Mouse (Mus musculus): ENCODE results near the gene Nme7. TPM values are rescaled to one million over a fixed set of nuclear protein-coding genes. Genes with fewer than 3 reads are reported as not detected.

Nme7 gene
- polyA plus RNA-seq, 1 experiment: 10.7 TPM

DNA sequence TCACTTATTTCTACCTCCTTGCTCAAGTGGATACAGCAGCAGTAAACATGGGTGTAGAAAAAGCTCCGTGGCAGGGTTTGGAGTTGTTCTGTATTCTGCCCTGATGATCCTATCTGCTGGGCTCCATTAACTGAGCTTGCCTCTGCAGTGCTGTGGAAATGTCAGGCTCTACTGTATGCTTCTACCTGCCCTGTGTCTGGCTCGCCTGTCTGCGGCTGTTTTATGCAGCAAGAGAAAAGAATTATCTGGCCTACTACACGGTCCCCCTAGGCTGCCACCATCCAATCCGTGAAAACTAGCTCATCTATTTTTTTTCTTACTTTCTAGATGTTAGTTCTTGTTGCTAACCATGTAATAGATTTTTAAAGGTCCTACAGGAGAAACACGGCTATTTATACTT, 81.1 kb downstream of the Nme7 start:
- H3K27me3 ChIP-seq (ENCODE audit: control insufficient read depth, insufficient read depth, insufficient read length): no peaks in the 10 kb centered on the region
- H3K4me3 ChIP-seq: no peak overlapping the region
- no peak overlapping the region for H3ac ChIP-seq (ENCODE audit: control insufficient read depth, insufficient read length)
- H3K36me3 ChIP-seq (ENCODE audit: control insufficient read depth, insufficient read depth): no peaks in the 10 kb centered on the region
- no peak overlapping the region for H3K4me2 ChIP-seq (ENCODE audit: low read depth)
- TF ChIP-seq SRF (IDR thresholded peaks at IDR 0.05; ENCODE audit: control insufficient read depth, insufficient read length, low read depth) (no peak), POLR2A (IDR thresholded peaks at IDR 0.05; ENCODE audit: insufficient read length, low read depth) (no peak), POLR2AphosphoS2 (IDR thresholded peaks at IDR 0.05; ENCODE audit: insufficient read length, low read depth) (no peak), E2F4 (IDR thresholded peaks at IDR 0.05; ENCODE audit: insufficient read depth) (no peak), TCF12 (IDR thresholded peaks at IDR 0.05; ENCODE audit: insufficient read depth, poor library complexity, severe bottlenecking) (no peak), TCF3 (IDR thresholded peaks at IDR 0.05; ENCODE audit: insufficient read length, low read depth) (no peak), REST (IDR thresholded peaks at IDR 0.05; ENCODE audit: insufficient read depth, insufficient read length) (no peak), MYOD1 (IDR thresholded peaks at IDR 0.05; ENCODE audit: control insufficient read depth in 1 of 3, insufficient read length in 2 of 3, low read depth in 2 of 3) (no peak), CEBPB (IDR thresholded peaks at IDR 0.05; ENCODE audit: insufficient read depth, poor library complexity, severe bottlenecking) (no peak), MAX (IDR thresholded peaks at IDR 0.05; ENCODE audit: low read depth) (no peak), MYOG (IDR thresholded peaks at IDR 0.05; ENCODE audit: control insufficient read depth in 1 of 3, insufficient read depth in 1 of 3, insufficient read length in 2 of 3, low read depth in 2 of 3) (no peak)
- no peaks in the 10 kb centered on the region for H3K79me2 ChIP-seq (ENCODE audit: control insufficient read depth, insufficient read depth)

DNA sequence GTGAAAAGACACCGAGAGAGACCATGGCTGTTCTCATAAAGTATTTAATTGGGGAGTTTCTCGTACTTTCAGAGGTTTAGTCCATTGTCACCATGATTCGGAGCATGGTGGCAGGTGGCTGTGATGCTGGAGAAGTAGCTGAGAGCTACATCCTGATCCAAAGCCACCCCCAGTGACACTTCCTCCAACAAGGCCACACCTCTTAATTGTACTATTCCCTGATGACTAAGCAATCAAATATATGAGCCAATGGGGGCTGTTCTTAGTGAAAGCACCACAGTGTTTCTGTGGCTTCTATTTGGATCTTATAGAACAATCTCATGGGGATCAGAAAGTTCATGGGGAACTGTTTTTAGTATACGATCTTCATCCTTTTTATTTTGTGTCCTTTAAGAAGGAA, 85.8 kb downstream of the Nme7 start:
- H3K4me3 ChIP-seq: no peak overlapping the region
- no peaks in the 10 kb centered on the region for H3K79me2 ChIP-seq (ENCODE audit: control insufficient read depth, insufficient read depth)
- no peak overlapping the region for H3ac ChIP-seq (ENCODE audit: control insufficient read depth, insufficient read length)
- no peaks in the 10 kb centered on the region for H3K36me3 ChIP-seq (ENCODE audit: control insufficient read depth, insufficient read depth)
- TF ChIP-seq MYOG (IDR thresholded peaks at IDR 0.05; ENCODE audit: control insufficient read depth in 1 of 3, insufficient read depth in 1 of 3, insufficient read length in 2 of 3, low read depth in 2 of 3) (no peak), TCF3 (IDR thresholded peaks at IDR 0.05; ENCODE audit: insufficient read length, low read depth) (no peak), POLR2AphosphoS2 (IDR thresholded peaks at IDR 0.05; ENCODE audit: insufficient read length, low read depth) (no peak), E2F4 (IDR thresholded peaks at IDR 0.05; ENCODE audit: insufficient read depth) (no peak), USF1 (IDR thresholded peaks at IDR 0.05; ENCODE audit: low read depth) (no peak), CEBPB (IDR thresholded peaks at IDR 0.05; ENCODE audit: insufficient read depth, poor library complexity, severe bottlenecking) (no peak), REST (IDR thresholded peaks at IDR 0.05; ENCODE audit: insufficient read depth, insufficient read length) (no peak), MAX (IDR thresholded peaks at IDR 0.05; ENCODE audit: low read depth) (no peak), POLR2A (IDR thresholded peaks at IDR 0.05; ENCODE audit: insufficient read length, low read depth) (no peak), MYOD1 (IDR thresholded peaks at IDR 0.05; ENCODE audit: control insufficient read depth in 1 of 3, insufficient read length in 2 of 3, low read depth in 2 of 3) (no peak), TCF12 (IDR thresholded peaks at IDR 0.05; ENCODE audit: insufficient read depth, poor library complexity, severe bottlenecking) (no peak), SRF (IDR thresholded peaks at IDR 0.05; ENCODE audit: control insufficient read depth, insufficient read length, low read depth) (no peak)
- no peak overlapping the region for H3K4me2 ChIP-seq (ENCODE audit: low read depth)
- H3K27me3 ChIP-seq (ENCODE audit: control insufficient read depth, insufficient read depth, insufficient read length): no peaks in the 10 kb centered on the region

DNA sequence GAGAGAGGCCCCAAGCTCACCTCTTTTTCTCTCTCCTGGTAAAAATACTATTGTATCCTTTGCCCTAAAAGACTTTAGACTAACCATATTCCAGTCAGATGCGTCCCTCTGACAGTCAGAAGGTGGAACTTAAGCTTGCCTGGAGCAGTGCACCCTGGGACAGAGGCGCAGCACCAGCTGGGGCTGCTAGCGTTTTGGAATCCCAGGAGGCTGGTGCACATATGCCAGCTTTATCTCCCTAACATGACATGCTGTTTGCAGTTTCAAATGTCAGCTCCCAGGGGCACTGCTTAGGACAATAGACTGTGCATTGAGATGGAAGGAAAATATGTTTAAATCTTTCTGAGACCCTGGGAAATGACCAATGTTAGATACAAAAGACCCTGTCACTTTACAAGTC, 88.3 kb downstream of the Nme7 start:
- H3ac ChIP-seq (ENCODE audit: control insufficient read depth, insufficient read length): no peak overlapping the region
- peak in 1 of 3 experiments; percentile 31 for TF ChIP-seq MYOG (IDR thresholded peaks at IDR 0.05; ENCODE audit: control insufficient read depth in 1 of 3, insufficient read depth in 1 of 3, insufficient read length in 2 of 3, low read depth in 2 of 3)
- no peak for TF ChIP-seq REST (IDR thresholded peaks at IDR 0.05; ENCODE audit: insufficient read depth, insufficient read length)
- H3K4me3 ChIP-seq: no peak overlapping the region
- H3K36me3 ChIP-seq (ENCODE audit: control insufficient read depth, insufficient read depth): no peaks in the 10 kb centered on the region
- H3K79me2 ChIP-seq (ENCODE audit: control insufficient read depth, insufficient read depth): no peaks in the 10 kb centered on the region
- H3K4me2 ChIP-seq (ENCODE audit: low read depth): no peak overlapping the region
- H3K27me3 ChIP-seq (ENCODE audit: control insufficient read depth, insufficient read depth, insufficient read length): no peaks in the 10 kb centered on the region

DNA sequence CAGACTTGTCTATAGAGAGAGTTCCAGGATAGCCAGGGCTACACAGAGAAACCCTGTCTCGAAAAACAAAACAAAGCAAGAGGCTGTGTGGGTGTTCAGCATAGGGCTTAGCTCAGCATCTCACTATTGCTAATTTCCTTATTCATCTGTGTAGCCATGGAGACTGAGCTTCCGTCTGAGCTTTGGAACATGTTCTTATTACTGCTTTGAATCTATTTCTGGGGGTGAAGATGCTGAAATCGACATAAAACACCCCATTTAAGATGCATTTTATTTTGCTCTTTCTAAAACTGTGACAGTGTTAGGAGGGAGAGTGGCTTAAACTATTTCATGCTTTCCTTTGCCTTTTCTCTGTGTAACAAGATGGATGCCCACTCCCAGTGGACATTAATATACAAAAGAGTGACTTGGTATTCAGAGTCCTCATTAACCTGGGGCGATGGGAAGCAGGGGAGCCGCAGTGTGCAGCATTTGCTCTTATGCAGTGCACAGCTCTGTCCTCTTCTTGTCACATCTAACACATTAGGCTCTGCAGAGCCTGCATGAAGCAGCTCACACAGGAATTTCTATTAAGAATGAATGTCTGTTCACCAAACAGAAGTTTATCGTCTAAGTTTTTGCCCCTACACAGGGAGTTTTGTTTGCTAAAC, 91.3 kb downstream of the Nme7 start:
- Histone ChIP-seq H3K27me3 (ENCODE audit: control insufficient read depth, insufficient read depth, insufficient read length) (no peaks in the 10 kb centered on the region), H3K4me2 (ENCODE audit: low read depth) (no peak overlapping the region), H3K4me3 (no peak overlapping the region), H3K79me2 (ENCODE audit: control insufficient read depth, insufficient read depth) (no peaks in the 10 kb centered on the region), H3K36me3 (ENCODE audit: control insufficient read depth, insufficient read depth) (no peaks in the 10 kb centered on the region), H3ac (ENCODE audit: control insufficient read depth, insufficient read length) (no peak overlapping the region)
- no peak for TF ChIP-seq MYOG (IDR thresholded peaks at IDR 0.05; ENCODE audit: control insufficient read depth in 1 of 3, insufficient read depth in 1 of 3, insufficient read length in 2 of 3, low read depth in 2 of 3)
- TF ChIP-seq REST (IDR thresholded peaks at IDR 0.05; ENCODE audit: insufficient read depth, insufficient read length): no peak
- no peak for TF ChIP-seq TCF3 (IDR thresholded peaks at IDR 0.05; ENCODE audit: insufficient read length, low read depth)
- TF ChIP-seq USF1 (IDR thresholded peaks at IDR 0.05; ENCODE audit: low read depth): no peak
- TF ChIP-seq MAX (IDR thresholded peaks at IDR 0.05; ENCODE audit: low read depth): no peak
- no peak for TF ChIP-seq E2F4 (IDR thresholded peaks at IDR 0.05; ENCODE audit: insufficient read depth)
- TF ChIP-seq POLR2AphosphoS2 (IDR thresholded peaks at IDR 0.05; ENCODE audit: insufficient read length, low read depth): no peak
- TF ChIP-seq TCF12 (IDR thresholded peaks at IDR 0.05; ENCODE audit: insufficient read depth, poor library complexity, severe bottlenecking): no peak
- TF ChIP-seq SRF (IDR thresholded peaks at IDR 0.05; ENCODE audit: control insufficient read depth, insufficient read length, low read depth): no peak
- TF ChIP-seq CEBPB (IDR thresholded peaks at IDR 0.05; ENCODE audit: insufficient read depth, poor library complexity, severe bottlenecking): no peak
- TF ChIP-seq POLR2A (IDR thresholded peaks at IDR 0.05; ENCODE audit: insufficient read length, low read depth): no peak
- no peak for TF ChIP-seq MYOD1 (IDR thresholded peaks at IDR 0.05; ENCODE audit: control insufficient read depth in 1 of 3, insufficient read length in 2 of 3, low read depth in 2 of 3)

DNA sequence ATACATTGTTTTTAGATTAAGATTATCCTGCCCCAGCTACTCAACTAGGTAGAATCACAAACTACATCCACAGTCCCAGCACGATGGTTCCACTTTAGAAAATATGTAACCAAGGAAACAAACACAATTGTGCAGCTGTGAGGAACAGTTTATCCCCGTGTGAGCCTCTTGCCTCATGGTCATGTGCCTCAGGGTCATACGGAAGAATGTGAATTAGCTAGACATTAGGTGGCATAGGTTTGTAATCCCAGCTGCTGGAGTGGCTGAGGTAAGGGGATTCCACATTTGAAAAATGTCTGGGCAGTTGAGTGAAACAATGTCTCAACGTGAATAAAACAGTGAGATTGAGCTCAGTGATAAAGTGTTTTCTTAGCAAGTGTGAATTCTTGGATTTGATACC, 93.8 kb downstream of the Nme7 start:
- TF ChIP-seq TCF12 (IDR thresholded peaks at IDR 0.05; ENCODE audit: insufficient read depth, poor library complexity, severe bottlenecking) (no peak), TCF3 (IDR thresholded peaks at IDR 0.05; ENCODE audit: insufficient read length, low read depth) (no peak), MYOD1 (IDR thresholded peaks at IDR 0.05; ENCODE audit: control insufficient read depth in 1 of 3, insufficient read length in 2 of 3, low read depth in 2 of 3) (no peak), REST (IDR thresholded peaks at IDR 0.05; ENCODE audit: insufficient read depth, insufficient read length) (no peak), E2F4 (IDR thresholded peaks at IDR 0.05; ENCODE audit: insufficient read depth) (no peak), MYOG (IDR thresholded peaks at IDR 0.05; ENCODE audit: control insufficient read depth in 1 of 3, insufficient read depth in 1 of 3, insufficient read length in 2 of 3, low read depth in 2 of 3) (no peak), POLR2A (IDR thresholded peaks at IDR 0.05; ENCODE audit: insufficient read length, low read depth) (no peak), POLR2AphosphoS2 (IDR thresholded peaks at IDR 0.05; ENCODE audit: insufficient read length, low read depth) (no peak), MAX (IDR thresholded peaks at IDR 0.05; ENCODE audit: low read depth) (no peak), USF1 (IDR thresholded peaks at IDR 0.05; ENCODE audit: low read depth) (no peak)
- Histone ChIP-seq H3K36me3 (ENCODE audit: control insufficient read depth, insufficient read depth) (no peaks in the 10 kb centered on the region), H3K79me2 (ENCODE audit: control insufficient read depth, insufficient read depth) (no peaks in the 10 kb centered on the region), H3K4me3 (no peak overlapping the region), H3K27me3 (ENCODE audit: control insufficient read depth, insufficient read depth, insufficient read length) (no peaks in the 10 kb centered on the region), H3K4me2 (ENCODE audit: low read depth) (no peak overlapping the region), H3ac (ENCODE audit: control insufficient read depth, insufficient read length) (no peak overlapping the region)

Data from myocyte (in vitro differentiated cells).